Mouse (Mus musculus): Measurements from ENCODE around the gene Kcnd3. TPM values are rescaled to one million over a fixed set of nuclear protein-coding genes. Genes with fewer than 3 reads are reported as not detected.

Gene Kcnd3
- polyA plus RNA-seq, 1 experiment = 21.2 TPM

GRCm38 (mm10) chr3:105568403-105568802 is 116.3 kb downstream of the Kcnd3 start:
- peaks cover 16% of the 10 kb centered on the region for H3K4me1 ChIP-seq (ENCODE audit: control insufficient read depth, insufficient read depth, low read length)
- TF ChIP-seq CTCF (IDR thresholded peaks at IDR 0.05; ENCODE audit: extremely low read depth, insufficient read depth, low read length) = no peak
- TF ChIP-seq POLR2A (IDR thresholded peaks at IDR 0.05; ENCODE audit: extremely low read depth, insufficient read depth, low read length) = no peak
- no peak overlapping the region for H3K27ac ChIP-seq (ENCODE audit: insufficient read depth, low read length)
- no peak overlapping the region for H3K4me3 ChIP-seq (ENCODE audit: insufficient read depth, low read length)

GRCm38 (mm10) chr3:105568851-105569250 is 116.7 kb downstream of the Kcnd3 start:
- H3K4me1 ChIP-seq (ENCODE audit: control insufficient read depth, insufficient read depth, low read length) = peaks cover 16% of the 10 kb centered on the region
- no peak overlapping the region for H3K4me3 ChIP-seq (ENCODE audit: insufficient read depth, low read length)
- no peak overlapping the region for H3K27ac ChIP-seq (ENCODE audit: insufficient read depth, low read length)
- TF ChIP-seq CTCF (IDR thresholded peaks at IDR 0.05; ENCODE audit: extremely low read depth, insufficient read depth, low read length) (no peak), POLR2A (IDR thresholded peaks at IDR 0.05; ENCODE audit: extremely low read depth, insufficient read depth, low read length) (no peak)

GRCm38 (mm10) chr3:105569310-105569752 is 117.2 kb downstream of the Kcnd3 start:
- Histone ChIP-seq H3K4me3 (ENCODE audit: insufficient read depth, low read length) (no peak overlapping the region), H3K4me1 (ENCODE audit: control insufficient read depth, insufficient read depth, low read length) (peaks cover 16% of the 10 kb centered on the region), H3K27ac (ENCODE audit: insufficient read depth, low read length) (no peak overlapping the region)
- no peak for TF ChIP-seq POLR2A (IDR thresholded peaks at IDR 0.05; ENCODE audit: extremely low read depth, insufficient read depth, low read length)
- TF ChIP-seq CTCF (IDR thresholded peaks at IDR 0.05; ENCODE audit: extremely low read depth, insufficient read depth, low read length) = no peak

GRCm38 (mm10) chr3:105569950-105570349 is 117.8 kb downstream of the Kcnd3 start:
- no peak for TF ChIP-seq CTCF (IDR thresholded peaks at IDR 0.05; ENCODE audit: extremely low read depth, insufficient read depth, low read length)
- no peak for TF ChIP-seq POLR2A (IDR thresholded peaks at IDR 0.05; ENCODE audit: extremely low read depth, insufficient read depth, low read length)
- Histone ChIP-seq H3K27ac (ENCODE audit: insufficient read depth, low read length) (no peak overlapping the region), H3K4me3 (ENCODE audit: insufficient read depth, low read length) (no peak overlapping the region), H3K4me1 (ENCODE audit: control insufficient read depth, insufficient read depth, low read length) (peaks cover 16% of the 10 kb centered on the region)

GRCm38 (mm10) chr3:105570818-105571217 is 118.7 kb downstream of the Kcnd3 start:
- TF ChIP-seq CTCF (IDR thresholded peaks at IDR 0.05; ENCODE audit: extremely low read depth, insufficient read depth, low read length) (no peak), POLR2A (IDR thresholded peaks at IDR 0.05; ENCODE audit: extremely low read depth, insufficient read depth, low read length) (no peak)
- Histone ChIP-seq H3K27ac (ENCODE audit: insufficient read depth, low read length) (no peak overlapping the region), H3K4me1 (ENCODE audit: control insufficient read depth, insufficient read depth, low read length) (peaks cover 16% of the 10 kb centered on the region), H3K4me3 (ENCODE audit: insufficient read depth, low read length) (no peak overlapping the region)

DNA sequence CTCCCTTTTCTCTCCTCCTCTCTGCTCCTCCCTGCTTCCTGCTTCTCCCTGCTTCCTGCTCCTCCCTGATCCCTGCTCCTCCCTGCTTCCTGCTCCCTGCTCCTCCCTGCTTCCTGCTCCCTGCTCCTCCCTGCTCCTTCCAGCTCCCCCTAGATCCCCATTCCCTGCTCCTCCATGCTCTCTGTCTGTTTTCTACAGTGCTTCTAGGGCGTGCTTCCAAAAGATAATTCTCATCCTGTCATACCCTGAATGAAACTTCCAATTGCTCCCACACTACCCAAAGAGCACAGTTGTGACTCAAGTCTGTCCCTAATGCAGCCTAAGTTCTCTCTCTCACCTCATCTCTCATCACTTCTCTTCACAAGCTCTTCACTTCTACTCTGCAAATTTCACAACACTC is 119.8 kb downstream of the Kcnd3 start:
- Histone ChIP-seq H3K4me1 (ENCODE audit: control insufficient read depth, insufficient read depth, low read length) (peaks cover 12% of the 10 kb centered on the region), H3K27ac (ENCODE audit: insufficient read depth, low read length) (no peak overlapping the region), H3K4me3 (ENCODE audit: insufficient read depth, low read length) (no peak overlapping the region)
- no peak for TF ChIP-seq POLR2A (IDR thresholded peaks at IDR 0.05; ENCODE audit: extremely low read depth, insufficient read depth, low read length)
- no peak for TF ChIP-seq CTCF (IDR thresholded peaks at IDR 0.05; ENCODE audit: extremely low read depth, insufficient read depth, low read length)

DNA sequence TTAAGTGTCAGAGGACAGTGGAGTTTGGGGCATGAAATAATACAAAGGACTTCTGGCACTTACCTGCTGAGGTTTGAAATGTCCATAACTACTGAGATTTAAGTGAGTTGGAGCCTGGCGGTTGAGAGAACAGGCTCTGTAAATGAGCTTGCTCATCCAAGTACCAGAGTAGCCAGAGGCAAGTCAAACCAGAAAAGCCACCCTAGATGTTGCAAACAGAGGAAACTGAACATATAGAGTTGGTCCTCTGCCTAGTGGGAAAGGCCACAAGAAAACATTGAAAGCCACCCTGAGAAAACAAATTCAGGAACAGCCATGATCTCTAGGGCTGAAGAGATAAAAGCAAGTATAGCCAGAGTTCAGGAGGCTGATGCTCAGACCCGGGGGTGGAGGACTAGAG is 121.0 kb downstream of the Kcnd3 start:
- TF ChIP-seq POLR2A (IDR thresholded peaks at IDR 0.05; ENCODE audit: extremely low read depth, insufficient read depth, low read length) (no peak), CTCF (IDR thresholded peaks at IDR 0.05; ENCODE audit: extremely low read depth, insufficient read depth, low read length) (no peak)
- H3K27ac ChIP-seq (ENCODE audit: insufficient read depth, low read length) = no peak overlapping the region
- H3K4me1 ChIP-seq (ENCODE audit: control insufficient read depth, insufficient read depth, low read length) = peaks cover 9% of the 10 kb centered on the region
- no peak overlapping the region for H3K4me3 ChIP-seq (ENCODE audit: insufficient read depth, low read length)

DNA sequence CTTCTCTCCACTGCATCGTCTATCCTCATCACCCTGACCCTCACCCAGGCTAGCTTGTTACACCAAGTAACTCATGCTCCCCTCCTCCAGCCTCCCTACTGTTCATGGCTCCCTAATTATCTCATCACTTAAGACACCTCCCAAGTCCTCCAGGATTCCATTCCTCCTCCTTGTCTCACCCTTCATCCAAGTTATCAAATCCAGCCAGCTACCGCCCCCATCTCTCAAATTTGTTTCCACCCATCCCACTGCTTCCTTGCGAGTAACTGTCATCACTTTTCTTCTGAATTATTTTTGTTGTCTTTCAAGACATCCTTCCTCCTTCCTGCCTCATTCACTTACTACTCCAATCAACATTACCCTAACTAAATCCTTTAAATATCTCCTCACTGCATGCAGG is 126.2 kb downstream of the Kcnd3 start:
- no peak overlapping the region for H3K4me3 ChIP-seq (ENCODE audit: insufficient read depth, low read length)
- H3K27ac ChIP-seq (ENCODE audit: insufficient read depth, low read length) = no peak overlapping the region
- H3K4me1 ChIP-seq (ENCODE audit: control insufficient read depth, insufficient read depth, low read length) = peaks cover 2% of the 10 kb centered on the region; the same call in 1 of the 2 replicates
- TF ChIP-seq CTCF (IDR thresholded peaks at IDR 0.05; ENCODE audit: extremely low read depth, insufficient read depth, low read length) (no peak), POLR2A (IDR thresholded peaks at IDR 0.05; ENCODE audit: extremely low read depth, insufficient read depth, low read length) (no peak)

GRCm38 (mm10) chr3:105581119-105581518 is 129.0 kb downstream of the Kcnd3 start:
- Histone ChIP-seq H3K4me1 (ENCODE audit: control insufficient read depth, insufficient read depth, low read length) (peaks cover 4% of the 10 kb centered on the region), H3K27ac (ENCODE audit: insufficient read depth, low read length) (no peak overlapping the region), H3K4me3 (ENCODE audit: insufficient read depth, low read length) (no peak overlapping the region)
- TF ChIP-seq POLR2A (IDR thresholded peaks at IDR 0.05; ENCODE audit: extremely low read depth, insufficient read depth, low read length) = no peak
- TF ChIP-seq CTCF (IDR thresholded peaks at IDR 0.05; ENCODE audit: extremely low read depth, insufficient read depth, low read length) = no peak

- TF ChIP-seq CTCF (IDR thresholded peaks at IDR 0.05; ENCODE audit: extremely low read depth, insufficient read depth, low read length) (no peak), POLR2A (IDR thresholded peaks at IDR 0.05; ENCODE audit: extremely low read depth, insufficient read depth, low read length) (no peak)
- no peak overlapping the region for H3K27ac ChIP-seq (ENCODE audit: insufficient read depth, low read length)
- H3K4me3 ChIP-seq (ENCODE audit: insufficient read depth, low read length) = no peak overlapping the region
- peaks cover 1% of the 10 kb centered on the region for H3K4me1 ChIP-seq (ENCODE audit: control insufficient read depth, insufficient read depth, low read length)
These were observed 133.6 kb downstream of the Kcnd3 start for GRCm38 (mm10) chr3:105585734-105586159.
